Mouse (Mus musculus) limb, embryonic 12.5 days (tissue): Measurements from ENCODE around the gene Ccdc88c. TPM values are rescaled to one million over a fixed set of nuclear protein-coding genes. Genes with fewer than 3 reads are reported as not detected.

Experiments used
- ATAC-seq: fragments of 200-750 bp; cut with Nextera tagmentation; 2 replicates; pipeline ENCODE4 v1.8.0; 2017; ENCODE audit warnings: low read depth, moderate TSS enrichment; ENCODE audit not compliant: insufficient number of reproducible peaks, insufficient read depth, low FRiP score, low TSS enrichment
- H3K27ac ChIP-seq: fragments of 300-500 bp; sonication (generic); 2 replicates; pipeline ENCODE4 v1.5.1; 2016; ENCODE audit warnings: mild to moderate bottlenecking, moderate library complexity
- H3K27me3 ChIP-seq: fragments of 300-500 bp; sonication (generic); 2 replicates; pipeline ENCODE4 v1.6.1; 2016; ENCODE audit warnings: mild to moderate bottlenecking, moderate library complexity
- H3K36me3 ChIP-seq: fragments of 300-500 bp; sonication (generic); 2 replicates; pipeline ENCODE4 v1.6.1; 2016; ENCODE audit warnings: mild to moderate bottlenecking, moderate library complexity
- H3K4me1 ChIP-seq: fragments of 300-500 bp; sonication (generic); replicated peaks from 2 replicates; pipeline ENCODE4 v1.6.1; 2016
- H3K4me2 ChIP-seq: fragments of 300-500 bp; sonication (generic); 2 replicates; pipeline ENCODE4 v1.6.1; 2016; ENCODE audit warnings: mild to moderate bottlenecking, moderate library complexity
- H3K4me3 ChIP-seq: fragments of 300-500 bp; sonication (generic); replicated peaks from 2 replicates; pipeline ENCODE4 v1.5.1; 2016; ENCODE audit warnings: mild to moderate bottlenecking
- H3K9ac ChIP-seq: fragments of 300-500 bp; sonication (generic); replicated peaks from 2 replicates; pipeline ENCODE4 v1.6.1; 2016; ENCODE audit warnings: mild to moderate bottlenecking, moderate library complexity
- H3K9me3 ChIP-seq: fragments of 300-500 bp; sonication (generic); 2 replicates; pipeline ENCODE4 v1.6.1; 2016; ENCODE audit warnings: mild to moderate bottlenecking, moderate library complexity
- WGBS: fragments of 180-500 bp; shearing (Covaris S2); methylation state at CpG from one replicate; pipeline ENCODE4 v1.1.7; 2016; 5-methylcytosine and 5-hydroxymethylcytosine counted together
- polyA plus RNA-seq: library from polyadenylated mRNA; unstranded; fragments of >200 nt; fragmentation: Nextera tagmentation; extraction: Ambion mirVana; gene quantifications from 2 replicates; pipeline ENCODE4 v1.2.1, GENCODE M21; 2016

Ccdc88c gene
- polyA plus RNA-seq, 1 experiment from 2014 or later = 4.2 TPM

DNA sequence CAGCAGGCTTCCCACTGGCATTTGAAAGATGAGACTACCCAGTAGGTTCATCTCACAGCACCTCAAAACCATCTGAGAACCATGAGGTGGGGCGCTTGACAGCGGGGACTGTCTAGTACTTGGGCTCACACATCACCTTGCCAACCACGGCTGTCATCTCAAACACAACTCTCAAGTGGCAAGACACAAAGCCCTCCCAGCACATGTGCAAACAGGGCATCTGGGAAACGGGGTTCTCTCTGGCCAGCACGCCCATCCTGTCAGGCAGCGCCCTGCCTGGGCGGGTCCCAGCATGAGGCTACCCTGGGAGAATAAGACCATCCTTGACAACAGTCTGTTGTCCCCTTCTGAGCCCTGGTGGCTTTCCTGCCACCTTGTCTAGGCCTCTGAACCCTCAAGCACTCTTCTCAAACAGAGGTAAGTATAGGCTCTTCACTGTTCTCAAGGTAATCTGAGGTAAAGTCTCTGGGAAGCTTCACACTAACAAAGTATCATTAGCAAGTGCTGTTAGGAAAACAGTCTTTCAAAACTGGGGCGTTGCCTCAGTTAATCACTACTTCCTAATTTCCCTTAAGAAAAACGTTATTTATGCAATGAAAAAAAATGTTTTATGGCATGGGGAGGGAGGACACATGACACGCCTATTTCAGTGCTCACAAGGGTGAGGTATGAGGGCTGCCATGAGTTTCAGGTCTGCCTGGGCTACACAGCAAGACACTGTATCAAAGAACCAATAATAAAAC, 43.6 kb downstream of the Ccdc88c start:
- peaks cover 49% of the 10 kb centered on the region for H3K4me1 ChIP-seq
- H3K36me3 ChIP-seq = no peaks in the 10 kb centered on the region
- peaks cover 40% of the 10 kb centered on the region for H3K27me3 ChIP-seq
- H3K9ac ChIP-seq = no peak overlapping the region
- ATAC-seq = no peak
- H3K9me3 ChIP-seq = no peaks in the 10 kb centered on the region
- H3K4me2 ChIP-seq = no peak overlapping the region
- H3K4me3 ChIP-seq = no peak overlapping the region
- 72% methylated on average over 10 of the region's 10 CpGs for WGBS
- H3K27ac ChIP-seq = no peak overlapping the region

DNA sequence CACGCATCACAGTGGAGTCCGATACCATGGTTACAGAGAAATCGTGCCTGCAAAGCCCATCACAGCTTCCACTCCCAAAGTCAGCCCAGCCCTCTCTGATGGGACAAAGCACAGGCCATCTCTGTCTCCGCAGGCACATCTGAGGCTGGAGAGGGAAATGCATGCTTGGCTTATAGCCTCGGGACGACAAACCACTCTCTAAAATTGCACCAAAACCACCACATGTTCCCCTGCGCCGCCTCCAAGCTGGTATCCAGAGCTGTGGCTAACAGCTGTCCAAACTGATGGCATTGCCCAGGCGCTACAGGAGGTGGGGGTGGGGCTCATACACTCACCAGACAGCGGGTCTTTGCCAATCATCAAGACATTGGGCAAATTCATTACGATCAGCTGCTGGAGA, 45.3 kb downstream of the Ccdc88c start:
- no peak overlapping the region for H3K27ac ChIP-seq
- 77% methylated on average over 11 of the region's 11 CpGs for WGBS
- H3K4me3 ChIP-seq = no peak overlapping the region
- H3K36me3 ChIP-seq = no peaks in the 10 kb centered on the region
- no peak overlapping the region for H3K9ac ChIP-seq
- H3K4me2 ChIP-seq = no peak overlapping the region
- H3K27me3 ChIP-seq = peaks cover 32% of the 10 kb centered on the region
- H3K4me1 ChIP-seq = peaks cover 41% of the 10 kb centered on the region
- no peaks in the 10 kb centered on the region for H3K9me3 ChIP-seq
- no peak for ATAC-seq

DNA sequence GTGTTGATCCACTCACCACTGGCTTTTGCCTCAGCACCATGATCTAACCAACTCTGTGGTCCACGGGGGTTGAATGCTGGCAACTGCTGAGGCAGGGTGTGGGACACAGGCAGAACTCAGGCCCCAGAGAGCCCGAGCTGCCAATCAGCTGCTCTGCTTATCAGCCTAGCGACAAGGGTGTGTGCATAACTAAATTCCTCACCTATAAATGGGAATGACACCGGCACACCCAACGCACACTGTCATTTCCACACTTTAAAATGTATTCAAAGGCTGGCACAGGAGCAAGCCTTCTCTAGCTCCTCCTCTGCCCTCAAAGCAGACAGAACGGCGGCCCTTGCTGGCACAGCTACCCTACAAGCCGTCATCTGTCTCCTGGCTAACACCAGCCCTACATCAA, 46.6 kb downstream of the Ccdc88c start:
- no peaks in the 10 kb centered on the region for H3K36me3 ChIP-seq
- H3K9me3 ChIP-seq = no peaks in the 10 kb centered on the region
- ATAC-seq = no peak
- H3K27me3 ChIP-seq = peaks cover 22% of the 10 kb centered on the region
- 90% methylated on average over 8 of the region's 8 CpGs for WGBS
- no peak overlapping the region for H3K4me2 ChIP-seq
- H3K9ac ChIP-seq = no peak overlapping the region
- no peak overlapping the region for H3K4me3 ChIP-seq
- peaks cover 41% of the 10 kb centered on the region for H3K4me1 ChIP-seq
- H3K27ac ChIP-seq = no peak overlapping the region

DNA sequence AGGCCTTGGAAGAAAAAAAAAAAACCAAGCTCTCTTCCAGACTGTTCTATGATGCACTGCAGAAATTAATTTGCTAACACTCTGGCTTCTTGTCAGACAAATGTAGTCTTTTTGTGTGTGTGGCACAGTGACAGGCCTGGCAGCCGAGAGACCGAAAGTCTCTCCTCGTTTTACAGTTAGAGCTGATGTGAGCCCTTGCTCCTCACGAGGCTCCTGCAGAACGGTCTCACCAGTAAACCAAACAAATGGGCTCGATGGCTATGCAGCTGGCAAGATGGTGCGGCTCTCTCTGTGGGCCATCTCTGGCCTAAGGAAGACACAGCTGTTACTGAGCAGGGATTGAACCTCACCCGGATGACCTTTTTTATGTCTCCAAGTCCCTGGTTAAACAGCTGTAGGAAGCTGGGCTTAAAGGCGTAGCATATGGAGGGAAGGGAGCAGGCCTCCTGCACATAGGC, 48.3 kb downstream of the Ccdc88c start:
- peaks cover 14% of the 10 kb centered on the region for H3K27me3 ChIP-seq
- no peaks in the 10 kb centered on the region for H3K9me3 ChIP-seq
- H3K4me3 ChIP-seq = no peak overlapping the region
- H3K27ac ChIP-seq = no peak overlapping the region
- 37% methylated on average over 9 of the region's 9 CpGs for WGBS
- H3K9ac ChIP-seq = no peak overlapping the region
- peaks cover 30% of the 10 kb centered on the region for H3K4me1 ChIP-seq
- H3K36me3 ChIP-seq = no peaks in the 10 kb centered on the region; the same call in 1 of the 2 replicates
- H3K4me2 ChIP-seq = no peak overlapping the region
- ATAC-seq = no peak

DNA sequence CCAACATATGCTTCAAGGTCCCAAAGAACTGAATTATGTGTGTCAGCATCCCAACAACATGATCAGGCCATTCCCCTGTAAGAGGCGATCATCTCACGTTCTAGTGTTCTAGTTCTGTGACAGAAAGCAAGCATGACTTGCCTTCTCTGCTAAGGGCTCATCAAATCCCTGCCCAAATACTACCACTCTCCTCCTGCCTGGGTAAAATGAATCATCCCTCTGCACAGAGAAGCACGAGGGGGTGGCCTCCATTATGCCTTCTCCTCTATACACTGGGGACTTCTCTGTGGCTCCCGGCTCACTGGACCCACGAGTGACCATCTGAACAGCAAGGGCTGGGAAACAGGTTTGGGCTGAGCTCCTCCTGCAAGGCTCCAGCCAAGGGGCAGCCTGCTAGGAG, 49.2 kb downstream of the Ccdc88c start:
- H3K27me3 ChIP-seq = peaks cover 14% of the 10 kb centered on the region
- no peaks in the 10 kb centered on the region for H3K9me3 ChIP-seq
- WGBS = 89% methylated on average over 5 of the region's 5 CpGs
- no peak overlapping the region for H3K4me3 ChIP-seq
- H3K4me1 ChIP-seq = peaks cover 20% of the 10 kb centered on the region
- no peak overlapping the region for H3K4me2 ChIP-seq
- H3K9ac ChIP-seq = no peak overlapping the region
- no peak for ATAC-seq
- no peaks in the 10 kb centered on the region; the same call in 1 of the 2 replicates for H3K36me3 ChIP-seq
- H3K27ac ChIP-seq = no peak overlapping the region

DNA sequence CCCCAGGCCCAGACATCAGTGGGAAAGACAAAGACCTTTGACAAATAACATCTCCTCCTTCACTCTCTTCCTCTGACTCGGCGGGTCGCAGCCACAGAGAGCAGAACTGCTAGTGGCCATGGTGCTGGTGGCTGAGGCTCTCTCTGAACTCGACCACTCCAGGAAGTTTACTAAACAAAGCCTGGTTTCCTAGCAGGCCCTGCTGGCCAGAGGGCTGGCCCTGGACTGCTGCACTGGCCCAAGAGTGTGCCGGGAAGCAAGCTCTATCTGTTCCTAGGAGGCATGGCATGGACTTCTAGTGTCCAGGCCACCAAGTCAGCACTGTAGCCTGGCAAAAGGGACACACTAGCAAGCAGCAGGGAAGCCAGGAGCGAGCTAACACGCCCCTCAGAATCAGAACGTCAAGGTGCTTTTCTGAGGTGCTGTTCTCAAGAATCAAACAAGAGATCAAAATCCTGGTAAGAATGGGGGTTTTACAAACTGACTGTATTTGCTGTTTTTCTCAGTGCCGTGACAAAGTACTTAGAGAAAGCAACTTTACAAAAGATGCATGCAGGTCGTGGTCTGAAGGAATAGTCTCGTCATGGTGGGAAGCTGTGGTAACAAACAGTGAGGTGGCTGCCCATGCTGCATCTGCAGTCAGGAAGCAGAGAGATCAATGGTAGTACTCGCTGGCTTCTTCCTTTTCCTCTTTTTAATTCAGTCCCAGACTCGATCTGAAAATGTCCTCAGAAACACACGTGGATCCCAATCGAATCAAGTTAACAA, 50.7 kb downstream of the Ccdc88c start:
- WGBS = 73% methylated on average over 15 of the region's 15 CpGs
- ATAC-seq = no peak
- Histone ChIP-seq H3K4me3 (no peak overlapping the region), H3K9me3 (no peaks in the 10 kb centered on the region), H3K27ac (no peak overlapping the region), H3K4me1 (peaks cover 14% of the 10 kb centered on the region), H3K36me3 (no peaks in the 10 kb centered on the region; the same call in 1 of the 2 replicates), H3K9ac (no peak overlapping the region), H3K27me3 (peaks cover 14% of the 10 kb centered on the region), H3K4me2 (no peak overlapping the region)

DNA sequence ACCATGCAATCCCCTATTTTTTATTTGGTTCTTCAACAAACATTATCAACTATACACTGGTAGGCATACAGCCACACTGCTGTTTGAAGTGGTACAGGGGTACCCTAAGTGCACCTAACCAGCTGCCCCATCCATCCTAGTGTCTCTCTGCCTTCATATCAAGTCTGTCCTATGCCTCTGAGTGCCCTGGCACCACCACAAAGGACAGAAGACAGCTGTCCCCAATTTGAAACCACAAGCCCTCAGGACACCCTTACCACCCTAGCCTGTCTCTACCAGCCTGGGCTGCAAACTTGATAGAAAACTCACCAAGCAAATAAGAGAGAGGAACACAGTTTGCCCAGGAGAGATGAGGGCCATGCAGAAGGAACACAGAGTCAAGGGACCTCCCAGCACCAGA, 51.3 kb downstream of the Ccdc88c start:
- H3K9me3 ChIP-seq = no peaks in the 10 kb centered on the region
- no peak overlapping the region for H3K4me2 ChIP-seq
- no peaks in the 10 kb centered on the region; the same call in 1 of the 2 replicates for H3K36me3 ChIP-seq
- peaks cover 14% of the 10 kb centered on the region for H3K4me1 ChIP-seq
- no peak overlapping the region for H3K9ac ChIP-seq
- ATAC-seq = no peak
- peaks cover 12% of the 10 kb centered on the region for H3K27me3 ChIP-seq
- H3K4me3 ChIP-seq = no peak overlapping the region
- no peak overlapping the region for H3K27ac ChIP-seq

DNA sequence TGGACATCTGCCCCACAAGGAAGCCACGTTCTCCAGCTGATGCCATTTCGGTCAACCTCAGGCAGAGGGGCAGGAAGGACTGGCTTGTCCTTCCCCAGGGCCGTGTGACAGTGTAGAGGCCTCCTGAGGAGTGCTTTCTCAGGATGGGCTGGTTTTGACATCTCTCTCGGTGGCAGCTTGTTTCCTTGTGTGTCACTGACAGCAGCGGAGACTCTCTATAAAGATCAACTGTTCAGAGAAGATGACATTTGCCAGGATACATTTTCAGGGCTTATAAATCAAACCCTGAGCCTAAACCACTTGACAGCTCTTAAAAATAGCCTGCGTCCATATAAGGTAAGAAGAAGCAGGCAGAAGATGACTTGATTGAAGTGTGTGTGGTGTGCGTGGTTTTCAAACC, 59.0 kb downstream of the Ccdc88c start:
- Histone ChIP-seq H3K4me3 (no peak overlapping the region), H3K4me2 (no peak overlapping the region), H3K4me1 (peaks cover 2% of the 10 kb centered on the region; the same call in 1 of the 2 replicates), H3K27ac (no peak overlapping the region), H3K36me3 (no peaks in the 10 kb centered on the region), H3K9me3 (no peaks in the 10 kb centered on the region), H3K27me3 (no peaks in the 10 kb centered on the region), H3K9ac (no peak overlapping the region)
- WGBS = 81% methylated on average over 7 of the region's 7 CpGs
- no peak for ATAC-seq

DNA sequence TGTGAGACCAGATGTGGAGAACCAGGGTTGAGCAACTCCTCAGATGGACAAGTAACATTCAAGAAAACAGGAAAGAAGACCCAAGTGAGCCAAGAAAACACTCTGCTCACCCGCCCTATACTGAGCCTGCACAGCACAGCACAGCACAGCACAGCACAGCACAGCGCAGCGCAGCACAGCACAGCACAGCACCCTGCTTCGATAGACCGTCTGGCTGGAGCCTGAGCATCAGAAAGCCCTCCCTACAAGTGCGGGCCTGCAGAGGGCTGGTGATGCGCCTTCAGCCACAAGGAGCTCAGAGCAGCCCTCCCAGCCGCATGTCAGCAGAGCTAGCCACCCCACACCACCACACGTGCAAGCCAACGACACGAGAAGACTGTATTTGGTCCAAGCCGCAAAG, 61.5 kb downstream of the Ccdc88c start:
- WGBS = 87% methylated on average over 12 of the region's 12 CpGs
- H3K4me2 ChIP-seq = no peak overlapping the region
- peaks cover 2% of the 10 kb centered on the region; the same call in 1 of the 2 replicates for H3K4me1 ChIP-seq
- no peaks in the 10 kb centered on the region for H3K36me3 ChIP-seq
- no peaks in the 10 kb centered on the region for H3K27me3 ChIP-seq
- no peaks in the 10 kb centered on the region for H3K9me3 ChIP-seq
- no peak overlapping the region for H3K9ac ChIP-seq
- H3K4me3 ChIP-seq = no peak overlapping the region
- ATAC-seq = no peak
- no peak overlapping the region for H3K27ac ChIP-seq

DNA sequence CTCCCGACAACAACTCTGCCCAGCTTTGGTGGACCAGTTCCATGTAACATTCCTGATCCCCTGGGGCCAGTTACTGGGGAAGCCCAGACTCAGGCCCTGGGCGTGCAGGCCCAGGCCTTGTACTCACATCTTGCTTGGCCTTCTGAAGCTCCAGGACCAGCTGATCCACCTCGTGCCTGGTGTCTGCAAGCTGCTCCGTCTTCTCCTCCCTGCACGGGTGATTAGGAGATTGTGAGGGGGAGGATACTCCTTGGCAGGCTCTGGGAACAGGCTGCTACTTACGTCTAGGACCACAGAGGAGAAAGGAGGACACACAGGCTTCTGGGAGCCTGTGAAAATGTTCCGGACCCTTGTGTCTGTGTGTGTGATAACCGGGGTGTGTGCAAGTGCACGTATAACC, 62.6 kb downstream of the Ccdc88c start:
- whole genome bisulfite sequencing = 79% methylated on average over 9 of the region's 9 CpGs
- H3K27ac ChIP-seq = no peak overlapping the region
- no peak overlapping the region for H3K9ac ChIP-seq
- no peaks in the 10 kb centered on the region for H3K9me3 ChIP-seq
- peaks cover 2% of the 10 kb centered on the region; the same call in 1 of the 2 replicates for H3K4me1 ChIP-seq
- H3K4me3 ChIP-seq = no peak overlapping the region
- H3K36me3 ChIP-seq = no peaks in the 10 kb centered on the region
- no peaks in the 10 kb centered on the region for H3K27me3 ChIP-seq
- H3K4me2 ChIP-seq = no peak overlapping the region
- no peak for ATAC-seq

DNA sequence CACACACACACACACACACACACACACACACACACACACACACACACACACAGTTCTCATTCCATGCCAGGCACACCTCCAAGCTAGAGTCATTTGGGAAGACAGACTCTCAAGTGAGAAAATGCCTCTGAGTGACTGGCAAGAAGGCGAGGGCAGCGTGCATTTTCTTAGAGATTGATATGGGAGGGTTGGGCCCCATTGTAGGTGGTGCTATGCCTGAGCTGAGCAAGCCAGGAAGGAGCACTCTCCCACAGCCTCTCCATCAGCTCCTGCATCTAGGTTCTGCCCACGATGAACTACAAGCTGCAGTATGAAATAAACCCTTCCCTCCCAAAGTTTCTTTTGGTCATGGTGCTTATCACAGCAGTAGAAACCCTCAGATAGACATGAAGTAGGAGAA, 63.6 kb downstream of the Ccdc88c start:
- Histone ChIP-seq H3K27me3 (peaks cover 2% of the 10 kb centered on the region; the same call in 1 of the 2 replicates), H3K4me3 (no peak overlapping the region), H3K27ac (no peak overlapping the region), H3K4me2 (no peak overlapping the region), H3K9me3 (no peaks in the 10 kb centered on the region), H3K9ac (no peak overlapping the region), H3K36me3 (no peaks in the 10 kb centered on the region), H3K4me1 (peaks cover 2% of the 10 kb centered on the region; the same call in 1 of the 2 replicates)
- WGBS = 92% methylated on average over 3 of the region's 3 CpGs
- no peak for ATAC-seq
